Mouse (Mus musculus) heart, postnatal 10 days (tissue): ENCODE results near the gene Dnmbp. TPM values are rescaled to one million over a fixed set of nuclear protein-coding genes. Genes with fewer than 3 reads are reported as not detected.

Experiments used
- DNase-seq, 2 experiments: peaks; one replicate each; pipeline ENCODE4 v3.0.0; 2021
- intact Hi-C: fragments of 180-260 bp; cut with DNase I; formaldehyde crosslinking; loops from one replicate; pipeline ENCODE4 v1.15.1; 2025
- total RNA-seq, 2 experiments: library from RNA; stranded (reverse); gene quantifications; 2 replicates each; pipeline ENCODE4 v1.2.3; 2021

The Dnmbp gene
- total RNA-seq, 2 experiments from 2014 or later, result 11.2 to 13.2 TPM

DNA sequence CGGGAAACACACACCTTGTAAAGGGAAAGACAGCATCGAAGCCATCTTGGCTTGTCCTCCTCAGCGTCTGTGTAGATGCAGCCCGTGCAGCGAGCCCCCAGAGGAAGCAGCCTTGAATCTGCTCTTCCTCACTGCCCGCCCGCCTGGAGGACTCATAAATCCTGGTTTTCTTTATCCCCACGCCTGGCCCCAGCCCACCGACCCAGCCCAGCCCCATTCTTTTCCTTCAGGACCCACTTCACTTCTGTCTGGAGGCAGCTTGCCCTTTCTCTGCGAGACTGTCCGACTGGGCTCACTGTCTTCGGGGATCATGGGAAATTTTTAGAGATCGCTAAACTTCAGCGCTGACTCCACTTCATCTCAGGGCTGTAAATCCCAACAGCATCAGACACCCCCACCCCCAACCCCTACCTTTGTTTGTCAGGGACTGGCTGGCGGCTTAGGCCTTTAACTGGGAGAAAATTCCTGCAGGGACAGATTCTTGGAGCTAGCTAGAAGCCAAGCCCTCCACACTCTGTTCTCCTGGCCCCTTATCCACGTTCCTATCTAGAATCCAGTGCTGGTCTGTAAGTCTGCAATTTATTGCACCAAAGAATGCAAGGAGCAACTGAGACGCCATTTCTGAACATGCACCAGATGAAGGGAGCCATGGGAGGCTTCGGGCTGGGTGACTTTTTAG lies 57.0 kb downstream of the Dnmbp start:
- DNase-seq, result no peak
- intact Hi-C loops, result no loop called here

DNA sequence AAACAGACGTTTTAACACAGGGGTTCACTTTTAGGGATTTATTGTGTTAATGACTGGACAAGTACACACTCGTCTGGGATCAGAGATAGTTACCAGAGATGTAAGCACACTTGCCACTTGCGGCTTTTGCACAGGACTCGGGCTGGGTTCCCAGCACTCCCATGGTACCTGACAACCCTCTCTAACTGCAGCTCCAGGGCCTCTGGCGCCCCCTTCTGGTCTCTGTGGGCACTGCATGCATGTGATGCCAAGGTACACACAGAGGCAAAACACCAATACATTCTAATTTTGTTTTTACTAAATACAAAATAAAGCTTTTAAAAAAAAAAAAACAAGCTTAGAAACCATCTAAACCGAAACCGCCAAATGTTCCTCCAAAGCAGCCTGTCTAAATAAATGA lies 58.4 kb downstream of the Dnmbp start:
- no peak for DNase-seq
- intact Hi-C loops, result no loop called here

DNA sequence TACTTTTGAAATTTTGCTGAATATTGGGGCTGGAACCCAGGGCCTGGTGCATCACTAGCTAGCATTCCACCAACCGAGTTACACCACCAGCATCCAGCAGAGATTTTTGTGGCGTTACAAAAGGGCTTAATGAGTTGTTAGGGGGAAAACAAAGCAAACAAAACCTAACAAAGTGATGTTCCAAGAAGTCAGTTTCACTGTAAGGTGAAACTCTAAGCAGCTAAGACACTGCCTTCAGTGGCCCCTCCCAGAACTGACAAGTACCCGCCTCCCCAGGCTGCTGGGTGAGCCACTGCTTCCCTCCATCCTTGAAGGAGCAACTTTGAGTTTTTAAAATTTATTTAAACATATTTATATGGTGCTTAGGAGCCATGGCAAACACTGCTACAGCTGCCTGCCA lies 59.6 kb downstream of the Dnmbp start:
- DNase-seq, result no peak
- intact Hi-C loops, result no loop called here

DNA sequence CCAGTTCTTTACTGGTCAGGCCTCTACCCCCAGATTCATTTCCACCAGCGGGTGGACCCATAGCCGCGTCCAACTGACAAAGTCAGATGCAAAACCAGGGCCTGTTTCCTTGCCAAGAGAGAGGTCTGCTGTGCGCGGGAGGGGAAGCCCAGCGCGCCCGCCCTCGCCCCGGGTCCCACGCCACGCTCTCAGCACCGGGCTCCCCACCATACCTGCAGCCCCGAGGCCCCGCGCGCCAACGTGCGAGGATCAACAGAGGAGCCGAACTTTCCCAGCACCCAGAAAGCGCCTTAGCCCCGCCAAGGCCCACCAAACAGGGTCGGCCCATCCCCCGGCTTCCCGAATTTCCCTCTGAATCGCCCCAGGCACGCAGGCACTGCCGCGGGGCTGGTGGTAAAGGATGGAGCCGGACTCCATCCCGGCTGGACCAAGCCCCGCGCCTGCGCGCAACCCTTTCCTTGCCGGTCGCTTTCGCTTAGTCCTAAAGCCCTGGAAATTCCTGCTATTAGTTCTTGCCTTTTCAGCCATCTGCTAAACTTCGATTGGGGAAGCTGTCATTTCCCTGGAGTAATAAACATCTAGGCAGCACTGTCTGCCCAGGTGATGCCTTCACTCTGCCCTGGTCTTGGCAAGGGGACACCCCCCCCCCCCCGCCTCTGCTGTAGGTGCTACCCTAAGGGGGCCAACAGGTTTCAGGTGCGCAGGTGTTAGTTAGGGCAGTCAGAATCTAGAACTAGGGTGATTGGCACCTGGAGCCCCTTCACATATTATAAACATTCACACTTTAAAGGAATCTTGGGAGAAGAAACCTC lies 60.4 kb downstream of the Dnmbp start:
- intact Hi-C loops, result loop anchor here (2.0 kb wide), 1 partner anchor 61 kb away; the partner anchor contains the start of gene Dnmbp

DNA sequence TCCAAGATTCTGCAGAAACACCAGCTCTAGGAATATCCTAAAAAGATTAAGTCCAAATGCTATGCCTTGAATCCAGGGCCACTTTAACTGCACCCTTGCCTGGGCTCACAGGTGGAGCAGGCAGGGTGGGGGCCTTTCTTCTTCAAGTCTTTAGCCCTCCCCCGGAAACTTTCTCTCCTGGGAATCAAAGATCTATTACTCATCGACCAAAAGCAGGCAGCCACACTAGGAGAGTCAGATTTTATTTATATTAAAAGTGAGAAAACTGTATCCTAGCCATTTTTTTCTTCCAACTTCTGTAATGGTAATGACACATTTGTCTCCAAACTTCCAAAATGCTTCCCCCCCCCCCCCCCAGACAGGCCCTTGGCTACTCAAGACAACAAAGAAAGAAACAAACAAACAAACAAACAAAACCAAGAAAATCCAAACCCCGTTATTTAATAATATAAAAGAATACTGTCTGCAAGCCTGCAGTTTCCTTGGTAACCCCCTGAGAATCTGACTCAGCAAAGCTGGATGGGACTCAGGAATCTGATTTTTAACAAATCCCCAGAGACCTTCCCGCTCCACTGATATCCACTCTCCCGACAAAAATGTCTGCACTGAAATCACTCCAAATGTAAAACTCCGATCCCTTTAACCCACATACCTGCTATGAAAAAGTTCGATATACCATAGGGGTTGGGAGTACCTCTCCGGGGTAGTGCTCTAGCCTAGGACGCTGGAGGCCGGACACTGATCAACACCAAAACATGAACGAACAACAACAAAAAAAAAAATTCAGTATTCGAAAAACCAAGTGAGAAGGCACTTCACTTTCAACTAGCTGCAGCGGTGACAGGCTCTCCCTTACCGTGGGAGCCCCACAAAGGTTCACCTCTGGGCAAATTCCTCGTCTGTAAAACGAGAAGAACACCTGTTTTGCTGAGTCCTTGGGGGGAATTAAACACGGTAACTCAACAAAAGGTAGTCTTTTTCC lies 61.6 kb downstream of the Dnmbp start:
- DNase-seq, result peak; percentile 38 to 43
- intact Hi-C loops, result loop anchor here (2.0 kb wide), 1 partner anchor 62 kb away; the partner anchor contains the start of gene Dnmbp

More for the DNA sequence above, 60.4 kb downstream of the Dnmbp start:
- peak; percentile 83 to 87 for DNase-seq

DNA sequence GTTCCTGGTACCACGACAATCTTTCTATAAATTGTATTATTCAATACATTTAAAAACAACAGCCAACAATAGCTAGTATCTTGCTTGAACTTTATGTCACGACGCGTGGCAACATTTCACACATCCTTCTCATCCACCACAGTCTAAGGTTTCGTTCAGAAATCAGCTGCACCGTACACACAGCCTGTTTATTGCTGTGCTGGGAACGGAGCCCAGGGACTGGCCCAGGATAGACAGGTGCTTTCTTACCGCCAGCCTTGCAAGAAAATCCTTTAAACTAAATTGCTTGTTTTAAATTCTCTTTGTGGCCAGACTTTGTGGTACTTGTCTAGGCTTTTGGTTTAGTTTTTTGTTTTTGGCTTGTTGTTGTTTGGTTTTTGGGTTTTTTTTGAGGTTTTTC lies 62.6 kb downstream of the Dnmbp start:
- intact Hi-C loops, result no loop called here
- DNase-seq, result no peak

DNA sequence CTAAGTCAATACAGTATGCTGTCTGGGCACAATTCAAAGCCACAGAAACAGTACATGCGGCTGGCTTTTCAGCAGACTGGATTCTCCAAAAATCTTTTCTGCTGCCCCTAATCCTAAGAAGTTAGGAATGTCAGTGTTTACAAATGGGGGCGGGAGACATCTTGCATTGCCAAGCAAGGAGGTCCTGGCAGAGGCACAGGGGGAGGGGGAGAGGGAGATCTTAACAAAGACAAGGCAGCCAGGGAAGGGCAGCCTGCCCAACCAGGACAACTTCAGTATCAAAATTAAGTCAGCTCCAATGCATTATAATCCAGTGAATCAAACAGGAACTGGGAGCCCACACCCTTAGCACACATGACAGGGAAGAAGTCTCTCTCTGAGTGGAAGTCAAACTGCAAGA lies 64.0 kb downstream of the Dnmbp start:
- intact Hi-C loops, result no loop called here

DNA sequence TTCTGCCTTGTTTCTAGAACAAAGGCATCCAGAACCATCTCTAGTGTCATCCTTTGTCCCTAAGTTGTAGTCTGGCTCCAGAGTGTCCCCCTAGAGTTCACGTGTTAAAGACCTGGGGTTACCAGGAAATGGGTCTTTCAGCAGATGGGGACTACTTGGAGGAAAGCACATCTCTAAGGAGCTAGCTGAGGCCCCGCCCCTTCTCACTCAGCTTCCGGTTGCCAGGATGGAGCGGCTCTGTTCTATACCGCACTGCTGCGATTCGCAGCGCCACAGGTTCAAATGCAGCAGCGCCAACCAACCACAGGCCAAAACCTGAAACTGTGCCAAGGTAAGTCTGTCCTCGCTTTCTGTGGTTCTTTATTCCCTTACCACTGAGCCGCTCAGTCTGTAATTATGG lies 65.6 kb downstream of the Dnmbp start:
- intact Hi-C loops, result no loop called here
- no peak for DNase-seq

More for the DNA sequence above, 64.0 kb downstream of the Dnmbp start:
- no peak for DNase-seq

DNA sequence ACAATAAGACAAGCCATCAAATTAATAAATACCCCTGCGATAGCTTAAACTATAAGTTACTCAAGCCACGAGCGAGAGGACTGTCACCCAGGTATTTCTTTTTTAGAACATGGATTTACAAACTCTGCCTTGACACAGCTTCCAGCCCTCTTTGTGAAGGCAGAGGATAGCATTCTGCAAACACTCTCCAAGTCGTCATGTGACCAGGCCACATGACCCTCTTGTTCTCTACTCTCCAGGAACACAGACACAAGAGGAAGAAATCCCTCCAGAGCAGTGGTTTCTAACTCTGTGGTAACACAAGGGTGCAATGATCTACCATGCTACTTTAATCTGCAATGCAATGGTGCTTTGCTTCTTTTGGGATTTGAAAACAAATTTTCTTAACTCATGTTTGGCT lies 69.6 kb downstream of the Dnmbp start:
- no peak for DNase-seq
- intact Hi-C loops, result no loop called here

DNA sequence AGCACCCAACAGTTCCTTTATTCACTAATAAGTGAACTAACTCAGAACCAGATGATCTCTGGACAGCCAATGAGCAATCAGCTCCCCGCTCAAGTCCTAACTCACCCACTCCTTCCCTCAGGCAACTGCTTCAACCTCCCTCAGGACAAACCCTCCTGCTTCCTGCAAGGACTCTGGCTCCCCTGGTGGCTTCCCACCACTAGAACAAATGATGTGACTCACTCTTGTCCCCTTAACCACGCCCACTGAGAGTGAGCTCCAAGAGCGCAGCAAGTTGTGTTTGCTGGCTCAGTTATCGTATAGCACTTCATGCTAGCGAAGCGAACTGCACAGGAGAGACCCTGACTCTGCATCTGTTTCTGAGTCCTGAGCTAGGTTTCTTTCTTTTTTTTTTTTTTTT lies 82.6 kb downstream of the Dnmbp start:
- peak in 1 of 2 experiments; percentile 23 for DNase-seq
- intact Hi-C loops, result no loop called here

DNA sequence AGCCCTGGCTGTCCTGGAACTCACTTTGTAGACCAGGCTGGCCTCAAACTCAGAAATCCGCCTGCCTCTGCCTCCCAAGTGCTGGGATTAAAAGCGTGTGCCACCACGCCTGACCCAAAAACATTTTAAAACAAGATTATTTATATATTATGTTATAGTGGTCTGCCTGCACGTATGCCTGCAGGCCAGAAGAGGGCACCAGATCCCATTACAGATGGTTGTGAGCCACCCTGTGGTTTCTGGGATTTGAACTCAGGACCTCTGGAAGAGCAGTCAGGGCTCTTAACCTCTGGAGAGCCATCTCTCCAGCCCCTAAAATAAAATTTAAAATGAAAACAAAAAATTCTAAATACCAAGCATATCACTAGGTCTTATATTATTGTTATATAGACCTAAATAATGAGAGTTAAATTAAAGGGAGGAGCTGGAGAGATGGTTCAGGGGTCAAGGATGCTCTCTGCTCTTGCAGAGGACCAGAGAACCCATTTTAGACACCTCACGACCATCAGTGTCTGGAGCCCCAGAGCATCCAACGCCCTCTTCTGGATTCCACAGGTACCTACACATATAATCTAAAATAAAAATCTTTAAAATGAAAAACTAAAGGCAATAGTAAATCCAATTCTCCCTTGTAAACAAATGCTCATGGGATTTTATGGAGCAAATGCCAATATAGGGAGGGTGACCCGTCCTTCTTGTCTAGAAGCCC lies 87.0 kb downstream of the Dnmbp start:
- intact Hi-C loops, result loop anchor here (5.0 kb wide), 3 partner anchors 54 to 104 kb away; partner anchors contain the start of gene Dnmbp
- DNase-seq, result peak in 1 of 2 experiments; percentile 23

DNA sequence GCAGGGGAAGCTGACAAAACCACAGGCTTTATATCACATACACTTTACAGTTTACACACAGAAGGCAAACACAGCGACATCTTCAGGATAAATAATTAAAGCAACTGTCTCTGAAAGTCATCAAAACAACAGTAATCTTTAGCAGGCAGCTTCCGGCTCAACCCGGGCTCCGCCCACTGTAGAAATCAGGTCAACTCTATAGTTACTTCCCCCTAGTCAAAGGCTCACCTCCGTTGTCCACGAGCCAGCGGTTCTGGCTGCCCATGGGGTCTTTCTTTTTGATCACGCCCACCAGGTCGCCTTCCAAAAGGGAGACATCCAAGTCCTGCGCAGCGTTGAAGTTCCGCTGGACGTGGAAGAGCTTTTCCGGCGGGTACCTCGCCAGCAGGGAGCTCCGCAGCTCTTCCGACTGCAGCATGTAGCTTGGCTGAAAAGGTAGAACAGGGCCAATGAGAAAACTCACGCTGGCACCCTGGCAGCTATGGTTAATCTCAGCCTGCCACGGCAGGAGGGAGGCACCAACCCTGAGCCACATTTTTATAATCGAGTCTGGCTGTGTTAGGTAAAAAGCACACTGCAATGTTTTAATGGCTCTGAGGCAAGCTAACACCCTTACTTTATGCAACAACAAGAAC lies 87.9 kb downstream of the Dnmbp start:
- DNase-seq, result no peak
- intact Hi-C loops, result loop anchor here (5.0 kb wide), 3 partner anchors 55 to 105 kb away; partner anchors contain the start of gene Dnmbp

DNA sequence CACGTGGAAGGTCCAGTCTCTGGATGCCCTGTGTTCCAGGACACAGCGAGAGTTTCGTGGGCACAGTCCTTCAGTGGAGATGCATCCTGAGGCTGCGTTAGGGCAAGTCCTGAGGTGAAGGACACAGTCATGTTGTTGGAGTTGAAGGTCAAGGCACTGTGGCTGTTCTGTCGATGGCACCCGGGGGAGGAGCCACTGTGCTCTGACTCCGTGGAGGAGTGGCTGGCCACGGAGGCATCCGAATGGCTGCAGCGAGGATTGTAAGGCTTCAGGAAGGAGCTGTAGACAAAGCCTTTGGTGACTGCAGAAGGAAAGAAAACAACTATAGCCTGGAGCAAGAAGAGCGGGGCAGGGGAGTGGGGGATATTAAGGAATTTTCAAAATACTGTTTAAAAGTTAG lies 90.0 kb downstream of the Dnmbp start:
- intact Hi-C loops, result loop anchor here (5.0 kb wide), 3 partner anchors 57 to 107 kb away; partner anchors contain the start of gene Dnmbp
- no peak for DNase-seq

DNA sequence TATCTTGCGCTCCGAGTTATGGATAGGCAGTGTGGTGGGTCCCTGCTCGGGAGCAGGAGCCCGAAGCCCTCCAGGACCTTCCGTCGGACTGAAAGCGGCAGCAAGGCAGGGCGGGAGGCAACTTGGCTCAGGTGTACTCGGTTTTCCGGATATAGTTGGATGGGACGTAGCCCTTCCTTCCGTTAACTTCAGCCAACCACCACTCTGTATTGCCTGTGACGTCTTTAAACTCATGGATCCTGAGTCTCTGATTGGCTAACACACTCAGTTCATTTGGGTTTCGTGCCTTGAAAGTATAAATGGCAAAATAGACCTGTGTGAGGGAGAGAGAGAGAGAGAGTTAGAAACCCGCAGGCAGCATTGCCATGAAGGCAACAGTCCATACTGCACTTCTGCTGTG lies 92.0 kb downstream of the Dnmbp start:
- intact Hi-C loops, result no loop called here
- DNase-seq, result no peak

DNA sequence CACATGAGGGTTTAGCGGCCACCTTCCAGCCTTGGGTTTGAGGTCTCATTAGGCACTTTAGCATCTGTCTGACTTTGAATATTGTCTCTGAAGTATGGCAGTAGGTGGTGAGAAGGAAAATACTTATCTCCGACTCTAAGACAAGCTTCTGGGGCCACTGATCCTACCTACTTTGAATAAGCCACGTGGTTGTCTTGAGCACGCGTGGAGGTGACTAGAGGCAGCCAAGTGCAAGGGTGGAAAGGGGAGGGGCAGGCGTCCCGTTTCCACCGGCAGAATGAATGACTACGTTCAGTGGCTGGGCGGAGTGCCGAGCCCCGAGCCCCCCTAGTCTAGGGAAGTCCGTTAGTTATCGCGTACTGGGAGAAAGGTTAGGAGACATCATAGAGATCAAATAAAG lies 92.9 kb downstream of the Dnmbp start:
- intact Hi-C loops, result no loop called here
- DNase-seq, result no peak

DNA sequence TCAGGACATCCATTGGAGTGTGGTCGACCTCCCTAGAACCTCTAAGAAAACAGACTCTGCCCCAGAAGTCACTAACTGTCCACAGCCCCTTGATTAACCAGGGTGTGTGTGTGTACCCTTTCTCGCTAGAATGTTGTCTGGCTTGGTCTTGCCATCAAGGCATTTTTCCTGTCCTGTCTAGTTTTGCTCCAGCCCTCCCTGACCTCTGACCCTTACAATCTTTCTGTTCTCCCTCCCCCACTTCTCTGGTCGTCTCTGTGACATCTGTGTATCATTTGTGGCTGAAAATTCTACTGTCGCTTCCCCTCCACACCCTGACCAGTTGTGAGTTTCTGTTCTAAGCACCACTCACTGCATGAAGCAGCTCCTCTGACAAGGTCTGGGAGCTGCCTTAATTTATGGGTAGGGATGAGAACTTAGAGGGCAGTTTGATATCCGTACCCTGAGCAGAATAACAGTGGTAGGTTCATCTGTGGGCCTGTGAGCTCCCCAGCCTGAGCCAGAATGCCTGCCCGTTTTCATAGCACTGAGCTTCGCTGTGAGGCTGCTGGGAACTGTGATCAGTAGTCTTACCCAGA lies 94.6 kb downstream of the Dnmbp start:
- intact Hi-C loops, result no loop called here
- DNase-seq, result no peak

DNA sequence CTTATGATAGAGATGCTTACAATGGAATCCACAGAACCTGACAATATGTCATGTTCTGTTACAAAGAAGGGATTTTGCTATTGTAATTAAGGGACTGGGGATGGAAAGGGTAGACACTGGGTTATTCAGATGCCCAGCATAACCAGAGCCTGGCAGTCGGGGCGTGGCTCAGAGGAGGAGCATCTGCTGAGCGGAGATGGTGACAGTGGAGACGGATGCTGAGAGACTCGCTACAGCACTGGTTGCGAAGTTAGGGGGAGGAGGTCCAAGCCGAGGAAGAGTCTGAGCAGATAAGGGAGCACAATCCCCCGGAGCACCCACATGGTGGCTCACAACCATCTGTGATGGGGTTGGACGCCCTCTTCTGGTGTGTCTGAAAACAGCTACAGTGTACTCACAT lies 96.8 kb downstream of the Dnmbp start:
- intact Hi-C loops, result no loop called here
- no peak for DNase-seq

DNA sequence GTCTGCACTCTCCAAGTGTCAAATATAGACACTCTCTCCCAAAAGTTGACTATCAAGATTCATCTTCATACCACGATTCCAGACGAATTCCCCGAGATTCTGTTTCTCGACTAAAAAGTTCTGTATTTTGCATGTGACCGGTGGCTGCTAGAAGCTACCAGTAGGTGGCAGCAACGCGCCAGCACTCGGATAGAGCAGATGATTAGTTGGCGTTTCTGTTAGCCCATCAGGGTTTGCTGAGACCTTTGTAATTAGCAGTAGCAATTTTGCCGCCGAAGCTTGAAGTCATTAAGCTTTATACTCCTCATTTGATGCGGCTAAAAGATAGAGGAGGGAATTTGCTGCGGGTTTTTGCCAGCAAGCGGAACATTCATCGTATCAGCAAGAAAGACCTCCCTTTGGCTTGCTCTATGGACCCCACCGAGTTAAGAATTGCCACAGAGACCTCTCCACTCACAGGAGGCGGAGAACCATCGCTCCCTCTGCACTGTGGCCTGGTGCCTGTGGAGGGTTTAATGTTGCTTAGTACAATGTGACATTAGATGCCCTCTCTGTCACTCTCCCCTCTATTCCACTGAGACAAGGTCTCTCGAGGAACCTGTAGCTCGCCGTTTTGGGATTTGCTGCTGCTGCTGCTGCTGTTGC lies 107.4 kb downstream of the Dnmbp start:
- peak; percentile 75 to 84 for DNase-seq
- intact Hi-C loops, result loop anchor here (1.0 to 2.0 kb wide), 3 partner anchors 74 to 126 kb away; partner anchors contain the start of gene Dnmbp

DNA sequence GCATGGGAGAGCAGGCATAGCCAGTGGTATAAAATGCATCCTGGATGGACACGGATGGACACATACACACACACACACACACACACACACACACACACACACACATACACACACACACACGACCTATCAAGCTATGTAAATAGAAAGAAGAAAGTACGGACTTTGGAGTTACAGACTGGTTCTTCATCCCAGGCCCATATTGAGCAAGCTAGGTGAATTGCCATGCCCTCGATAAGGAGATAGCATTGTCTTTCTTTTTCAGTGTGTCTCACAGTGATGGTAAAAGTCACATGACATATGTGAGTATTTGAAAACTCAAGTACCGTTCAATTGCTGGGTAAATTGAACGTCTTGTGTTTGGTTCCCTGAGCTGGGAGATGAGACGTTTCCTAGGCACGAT lies 113.1 kb downstream of the Dnmbp start:
- intact Hi-C loops, result no loop called here
- DNase-seq, result no peak
